Mouse (Mus musculus): ENCODE results near the gene Mpl. TPM values are rescaled to one million over a fixed set of nuclear protein-coding genes. Genes with fewer than 3 reads are reported as not detected.
A peak's percentile ranks its signal among the peaks of the same experiment; 100 is the strongest.

The Mpl gene
- polyA plus RNA-seq, 1 experiment = not detected

DNA sequence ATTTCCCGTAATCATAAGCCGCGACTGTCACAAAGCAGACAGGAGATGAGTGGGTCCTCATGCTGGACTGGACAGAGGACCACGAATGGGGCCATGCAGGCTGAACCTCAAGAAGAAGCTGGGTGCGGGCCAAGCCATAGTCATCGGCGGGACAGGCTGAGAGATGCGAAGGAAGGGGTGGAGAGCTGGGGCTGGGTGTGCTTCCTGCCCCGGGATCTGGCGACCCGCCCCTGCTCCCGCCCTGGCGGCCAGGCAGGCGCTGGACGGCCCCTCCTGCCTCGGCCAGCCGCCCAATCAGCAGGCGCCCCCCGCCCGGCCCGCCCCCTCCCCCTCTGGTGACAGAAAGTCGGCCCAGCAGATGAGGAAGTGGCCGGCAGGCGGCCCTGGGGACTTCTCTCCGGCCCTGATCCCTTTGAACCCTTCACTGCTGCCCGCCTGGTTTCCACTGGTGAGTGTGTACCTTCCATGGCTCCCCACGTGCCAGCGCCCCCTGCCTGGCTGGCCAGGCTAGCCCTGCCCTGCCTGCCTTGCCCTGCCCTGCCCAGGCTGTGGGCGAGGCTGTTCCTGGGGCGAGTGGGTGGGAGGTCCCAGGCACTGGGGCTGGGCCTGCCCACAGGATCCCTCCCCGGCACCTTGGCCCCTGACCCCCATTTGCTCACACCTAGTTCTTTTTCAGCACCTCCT is 29.4 kb downstream of the Mpl start, which contains the start of gene Elovl1:
TSS of gene Elovl1 (plus strand) at position 326 of the 684 bp plus-strand sequence.
- H3K4me3 ChIP-seq (ENCODE audit: insufficient read depth, low read length) = peak within 1 kb of the TSS; percentile 87
- peaks cover 37% of the 10 kb centered on the region for H3K4me1 ChIP-seq (ENCODE audit: control insufficient read depth, insufficient read depth, low read length)
- H3K27ac ChIP-seq (ENCODE audit: insufficient read depth, low read depth, low read length) = peak within 1 kb of the TSS; percentile 93
- TF ChIP-seq POLR2A (IDR thresholded peaks at IDR 0.05; ENCODE audit: borderline replicate concordance, low read depth, low read length) = no peak; the same call in 1 of the 2 replicates
- no peak for TF ChIP-seq CTCF (IDR thresholded peaks at IDR 0.05; ENCODE audit: low read depth, low read length)

- Histone ChIP-seq H3K27ac (ENCODE audit: insufficient read depth, low read depth, low read length) (peak overlapping the region; percentile 62), H3K4me1 (ENCODE audit: control insufficient read depth, insufficient read depth, low read length) (peaks cover 37% of the 10 kb centered on the region), H3K4me3 (ENCODE audit: insufficient read depth, low read length) (peak overlapping the region; percentile 65)
- TF ChIP-seq CTCF (IDR thresholded peaks at IDR 0.05; ENCODE audit: low read depth, low read length) = no peak
- no peak for TF ChIP-seq POLR2A (IDR thresholded peaks at IDR 0.05; ENCODE audit: borderline replicate concordance, low read depth, low read length)
Observed at GRCm38 (mm10) chr4:118427415-118427767, 29.9 kb downstream of the Mpl start.

DNA sequence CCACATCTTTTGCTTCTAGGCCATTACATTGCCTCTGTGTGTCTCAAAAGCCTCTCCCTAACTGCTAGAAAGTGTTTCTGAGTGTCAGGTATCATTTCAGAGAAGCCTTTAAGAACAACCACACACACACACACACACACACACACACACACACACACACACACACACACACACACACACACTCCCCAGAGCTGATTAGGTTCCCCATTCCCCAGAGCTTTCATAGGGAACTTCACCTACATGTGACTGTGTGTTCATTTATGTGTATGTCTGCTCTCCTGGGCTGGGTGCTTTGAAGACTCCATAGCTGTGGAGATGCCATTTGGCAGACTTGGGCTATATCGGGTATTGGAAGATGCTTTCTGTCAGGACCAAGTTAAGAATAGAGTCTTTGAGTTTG is 31.9 kb downstream of the Mpl start:
- TF ChIP-seq CTCF (IDR thresholded peaks at IDR 0.05; ENCODE audit: low read depth, low read length) = no peak
- no peak for TF ChIP-seq POLR2A (IDR thresholded peaks at IDR 0.05; ENCODE audit: borderline replicate concordance, low read depth, low read length)
- Histone ChIP-seq H3K4me1 (ENCODE audit: control insufficient read depth, insufficient read depth, low read length) (peaks cover 39% of the 10 kb centered on the region), H3K27ac (ENCODE audit: insufficient read depth, low read depth, low read length) (peak overlapping the region; percentile 39), H3K4me3 (ENCODE audit: insufficient read depth, low read length) (no peak overlapping the region)

- H3K27ac ChIP-seq (ENCODE audit: insufficient read depth, low read depth, low read length) = no peak overlapping the region
Observed at GRCm38 (mm10) chr4:118424541-118425160, 32.7 kb downstream of the Mpl start.

GRCm38 (mm10) chr4:118421384-118421783 is 35.9 kb downstream of the Mpl start:
- Histone ChIP-seq H3K4me1 (ENCODE audit: control insufficient read depth, insufficient read depth, low read length) (peaks cover 30% of the 10 kb centered on the region), H3K4me3 (ENCODE audit: insufficient read depth, low read length) (no peak overlapping the region), H3K27ac (ENCODE audit: insufficient read depth, low read depth, low read length) (no peak overlapping the region)
- TF ChIP-seq CTCF (IDR thresholded peaks at IDR 0.05; ENCODE audit: low read depth, low read length) (no peak), POLR2A (IDR thresholded peaks at IDR 0.05; ENCODE audit: borderline replicate concordance, low read depth, low read length) (no peak)

More at GRCm38 (mm10) chr4:118424541-118425160, 32.7 kb downstream of the Mpl start:
- TF ChIP-seq CTCF (IDR thresholded peaks at IDR 0.05; ENCODE audit: low read depth, low read length) = no peak
- TF ChIP-seq POLR2A (IDR thresholded peaks at IDR 0.05; ENCODE audit: borderline replicate concordance, low read depth, low read length) = no peak
- Histone ChIP-seq H3K4me3 (ENCODE audit: insufficient read depth, low read length) (no peak overlapping the region), H3K4me1 (ENCODE audit: control insufficient read depth, insufficient read depth, low read length) (peaks cover 32% of the 10 kb centered on the region)

- Histone ChIP-seq H3K4me1 (ENCODE audit: control insufficient read depth, insufficient read depth, low read length) (peaks cover 19% of the 10 kb centered on the region), H3K4me3 (ENCODE audit: insufficient read depth, low read length) (no peak overlapping the region), H3K27ac (ENCODE audit: insufficient read depth, low read depth, low read length) (0 out of 2 replicates have a peak overlapping the region, but pooled peaks have one; percentile 9)
- no peak for TF ChIP-seq POLR2A (IDR thresholded peaks at IDR 0.05; ENCODE audit: borderline replicate concordance, low read depth, low read length)
- no peak for TF ChIP-seq CTCF (IDR thresholded peaks at IDR 0.05; ENCODE audit: low read depth, low read length)
Observed at GRCm38 (mm10) chr4:118417112-118417797, 40.1 kb downstream of the Mpl start.

GRCm38 (mm10) chr4:118416329-118416728 is 41.0 kb downstream of the Mpl start:
- Histone ChIP-seq H3K4me1 (ENCODE audit: control insufficient read depth, insufficient read depth, low read length) (peaks cover 19% of the 10 kb centered on the region), H3K4me3 (ENCODE audit: insufficient read depth, low read length) (no peak overlapping the region), H3K27ac (ENCODE audit: insufficient read depth, low read depth, low read length) (no peak overlapping the region)
- TF ChIP-seq POLR2A (IDR thresholded peaks at IDR 0.05; ENCODE audit: borderline replicate concordance, low read depth, low read length) (no peak), CTCF (IDR thresholded peaks at IDR 0.05; ENCODE audit: low read depth, low read length) (no peak)

DNA sequence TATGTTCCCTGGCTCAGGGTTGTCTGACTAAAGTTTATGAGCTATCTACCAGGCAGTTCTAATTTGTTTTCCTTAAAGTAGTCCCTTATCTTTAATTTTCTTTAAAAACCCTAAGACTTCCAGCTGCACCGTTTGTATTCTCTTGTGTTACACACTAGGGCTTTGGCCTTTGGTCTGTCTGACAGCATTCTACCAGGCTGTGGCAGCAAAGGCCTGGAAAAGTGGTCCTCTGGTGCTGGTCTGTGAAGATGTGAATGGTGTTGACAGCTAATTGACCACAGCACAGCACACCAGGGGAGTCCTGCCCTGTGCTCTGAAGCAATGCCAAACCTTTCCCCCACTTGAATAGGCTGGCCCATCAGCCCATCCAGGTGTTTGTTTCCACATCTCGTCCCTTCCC is 41.5 kb downstream of the Mpl start:
- no peak overlapping the region for H3K4me3 ChIP-seq (ENCODE audit: insufficient read depth, low read length)
- no peak overlapping the region for H3K27ac ChIP-seq (ENCODE audit: insufficient read depth, low read depth, low read length)
- TF ChIP-seq CTCF (IDR thresholded peaks at IDR 0.05; ENCODE audit: low read depth, low read length) (no peak), POLR2A (IDR thresholded peaks at IDR 0.05; ENCODE audit: borderline replicate concordance, low read depth, low read length) (no peak)
- H3K4me1 ChIP-seq (ENCODE audit: control insufficient read depth, insufficient read depth, low read length) = peaks cover 19% of the 10 kb centered on the region

- TF ChIP-seq CTCF (IDR thresholded peaks at IDR 0.05; ENCODE audit: low read depth, low read length) (no peak), POLR2A (IDR thresholded peaks at IDR 0.05; ENCODE audit: borderline replicate concordance, low read depth, low read length) (no peak)
- Histone ChIP-seq H3K27ac (ENCODE audit: insufficient read depth, low read depth, low read length) (no peak overlapping the region), H3K4me1 (ENCODE audit: control insufficient read depth, insufficient read depth, low read length) (peaks cover 24% of the 10 kb centered on the region), H3K4me3 (ENCODE audit: insufficient read depth, low read length) (no peak overlapping the region)
Observed at GRCm38 (mm10) chr4:118413553-118413952, 43.8 kb downstream of the Mpl start.

DNA sequence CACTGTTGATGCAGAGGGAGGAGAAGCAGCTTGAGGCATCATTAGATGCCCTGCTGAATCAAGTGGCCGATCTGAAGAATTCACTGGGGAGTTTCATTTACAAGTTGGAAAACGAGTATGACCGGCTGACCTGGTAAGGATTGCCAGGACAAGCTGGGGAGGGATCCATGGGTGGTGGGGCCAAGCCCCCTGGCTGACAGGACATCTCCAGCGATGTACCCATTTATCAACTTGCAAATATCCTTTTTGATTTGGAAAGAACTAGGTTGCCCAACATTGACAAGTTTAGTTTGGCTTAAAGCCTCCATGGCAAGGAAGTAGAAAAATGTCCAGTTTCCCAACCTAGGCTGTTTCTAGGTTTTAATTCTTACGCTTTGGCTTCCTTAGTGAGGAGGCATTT is 46.4 kb downstream of the Mpl start:
- no peak overlapping the region for H3K4me3 ChIP-seq (ENCODE audit: insufficient read depth, low read length)
- H3K27ac ChIP-seq (ENCODE audit: insufficient read depth, low read depth, low read length) = no peak overlapping the region
- peaks cover 11% of the 10 kb centered on the region for H3K4me1 ChIP-seq (ENCODE audit: control insufficient read depth, insufficient read depth, low read length)
- TF ChIP-seq POLR2A (IDR thresholded peaks at IDR 0.05; ENCODE audit: borderline replicate concordance, low read depth, low read length) = no peak
- no peak for TF ChIP-seq CTCF (IDR thresholded peaks at IDR 0.05; ENCODE audit: low read depth, low read length)

All from bone marrow macrophage, adult 2 months (primary cell).